Mouse (Mus musculus) E14TG2a.4 (cell line): Measurements from ENCODE around the gene Mnx1.
"Not testable (repeated sequence)": the region's sequence is repeated elsewhere in the genome, so short reads cannot be mapped to it uniquely, and the experiment has no call there.

Source experiments
- CTCF ChIP-seq: conservative IDR thresholded peaks from 2 replicates; pipeline ENCODE4 v1.5.1; 2014; ENCODE audit warnings: low read length
- NANOG ChIP-seq: IDR thresholded peaks from 2 replicates; pipeline ENCODE4 v1.6.1; 2014; ENCODE audit warnings: borderline replicate concordance, low read length, mixed read lengths

DNA sequence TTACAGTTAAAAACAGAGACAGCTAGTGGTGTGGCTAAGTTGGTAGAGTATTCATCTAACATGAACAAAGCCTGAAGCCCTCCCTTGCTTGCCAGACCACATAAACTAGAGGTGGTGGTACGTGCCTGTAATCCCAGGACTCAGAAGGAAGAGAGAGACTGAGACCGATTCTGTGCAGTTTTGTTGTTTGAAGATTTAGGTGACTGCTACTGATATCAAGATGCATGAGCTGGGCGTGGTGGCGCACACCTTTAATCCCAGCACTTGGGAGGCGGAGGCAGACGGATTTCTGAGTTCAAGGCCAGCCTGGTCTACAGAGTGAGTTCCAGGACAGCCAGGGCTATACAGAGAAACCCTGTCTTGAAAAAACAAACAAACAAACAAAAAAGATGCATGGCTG, 41.5 kb downstream of the Mnx1 start:
- TF ChIP-seq CTCF, NANOG: not testable (repeated sequence)
